Mouse (Mus musculus) MEL (cell line): Measurements from ENCODE around the gene Rundc3a. TPM values are rescaled to one million over a fixed set of nuclear protein-coding genes. Genes with fewer than 3 reads are reported as not detected.

Experiments
- DNase-seq: peaks from one replicate; pipeline ENCODE4 v3.0.0; 2011; ENCODE audit warnings: low read depth, low spot score
- H3K27ac ChIP-seq: 2 replicates; pipeline ENCODE4 v1.5.1; 2012; ENCODE audit warnings: low read depth, mild to moderate bottlenecking, control low read depth, low read length, moderate library complexity; ENCODE audit not compliant: control insufficient read depth
- H3K27me3 ChIP-seq, 2 experiments: fragments of 150-350 bp in 1 of 2; sonication (generic) in 1 of 2; 2 replicates each; pipeline ENCODE4 v1.6.1; 2012; ENCODE audit warnings: low read length in 2 of 2, mild to moderate bottlenecking in 2 of 2, improper control_type of control experiment in 1 of 2, moderate library complexity in 1 of 2; ENCODE audit not compliant: insufficient read depth in 2 of 2, control insufficient read depth in 1 of 2
- H3K36me3 ChIP-seq, 2 experiments: 2 replicates each; pipeline ENCODE4 v1.6.1; 2012 to 2014; ENCODE audit warnings: low read length in 2 of 2, improper control_type of control experiment in 1 of 2, inconsistent platforms in 1 of 2, mild to moderate bottlenecking in 1 of 2; ENCODE audit not compliant: insufficient read depth in 2 of 2, control insufficient read depth in 1 of 2
- H3K4me1 ChIP-seq, 2 experiments: fragments of 150-350 bp in 1 of 2; sonication (generic) in 1 of 2; 2 replicates each; pipeline ENCODE4 v1.6.1; 2012; ENCODE audit warnings: low read length in 2 of 2, improper control_type of control experiment in 1 of 2, mild to moderate bottlenecking in 1 of 2; ENCODE audit not compliant: insufficient read depth in 2 of 2, control insufficient read depth in 1 of 2
- H3K4me3 ChIP-seq, 2 experiments: fragments of 150-350 bp in 1 of 2; sonication (generic) in 1 of 2; 2 replicates each; pipeline ENCODE4 v1.5.1; 2012; ENCODE audit warnings: low read depth in 2 of 2, low read length in 2 of 2, mild to moderate bottlenecking in 2 of 2, moderate library complexity in 2 of 2, control low read depth in 1 of 2, improper control_type of control experiment in 1 of 2; ENCODE audit not compliant: control insufficient read depth in 1 of 2, insufficient read depth in 1 of 2
- H3K79me2 ChIP-seq: 2 replicates; pipeline ENCODE4 v1.6.1; 2012; ENCODE audit warnings: mild to moderate bottlenecking, low read length, moderate library complexity; ENCODE audit not compliant: control insufficient read depth, poor library complexity, insufficient read depth
- H3K9ac ChIP-seq: 2 replicates; pipeline ENCODE4 v1.6.1; 2012; ENCODE audit warnings: low read depth, mild to moderate bottlenecking, control low read depth, low read length, moderate library complexity; ENCODE audit not compliant: control insufficient read depth, poor library complexity, severe bottlenecking
- H3K9me3 ChIP-seq: fragments of 150-350 bp; sonication (generic); replicated peaks from 2 replicates; pipeline ENCODE4 v1.6.1; 2012; ENCODE audit warnings: mild to moderate bottlenecking, low read length, improper control_type of control experiment, moderate library complexity; ENCODE audit not compliant: insufficient read depth
- CTCF ChIP-seq, 3 experiments: IDR thresholded peaks in 2 of 3; conservative IDR thresholded peaks in 1 of 3; 2 replicates each; pipeline ENCODE4 v1.5.1; 2011 to 2012; ENCODE audit warnings: low read length in 3 of 3, low read depth in 2 of 3, mild to moderate bottlenecking in 2 of 3, improper control_type of control experiment in 1 of 3, inconsistent platforms in 1 of 3, mixed read lengths in 1 of 3, moderate library complexity in 1 of 3; ENCODE audit not compliant: control insufficient read depth in 1 of 3, insufficient read depth in 1 of 3, poor library complexity in 1 of 3, severe bottlenecking in 1 of 3
- ELF1 ChIP-seq: IDR thresholded peaks from 2 replicates; pipeline ENCODE4 v1.6.1; 2014; ENCODE audit warnings: low read depth, mild to moderate bottlenecking, inconsistent platforms, low read length, improper control_type of control experiment, moderate library complexity
- EP300 ChIP-seq, 2 experiments: IDR thresholded peaks; 2 replicates each; pipeline ENCODE4 v1.6.1; 2011; ENCODE audit warnings: improper control_type of control experiment in 2 of 2, low read length in 2 of 2, low read depth in 1 of 2, mild to moderate bottlenecking in 1 of 2
- ETS1 ChIP-seq: IDR thresholded peaks from 2 replicates; pipeline ENCODE4 v1.6.1; 2012; ENCODE audit warnings: low read depth, mild to moderate bottlenecking, inconsistent platforms, low read length, improper control_type of control experiment, moderate library complexity
- GATA1 ChIP-seq: IDR thresholded peaks from 2 replicates; pipeline ENCODE4 v1.6.1; 2011; ENCODE audit warnings: low read depth, low read length, improper control_type of control experiment
- HCFC1 ChIP-seq: IDR thresholded peaks from 2 replicates; pipeline ENCODE4 v1.6.1; 2012; ENCODE audit warnings: low read depth, mild to moderate bottlenecking, inconsistent platforms, low read length, improper control_type of control experiment, moderate library complexity
- MAFK ChIP-seq: IDR thresholded peaks from 2 replicates; pipeline ENCODE4 v1.6.1; 2011; ENCODE audit warnings: low read depth, mild to moderate bottlenecking, low read length, improper control_type of control experiment, borderline replicate concordance
- MAZ ChIP-seq: IDR thresholded peaks from 2 replicates; pipeline ENCODE4 v1.6.1; 2012; ENCODE audit warnings: low read depth, mild to moderate bottlenecking, inconsistent platforms, low read length, improper control_type of control experiment
- MEF2A ChIP-seq: IDR thresholded peaks from 2 replicates; pipeline ENCODE4 v1.6.1; 2014; ENCODE audit warnings: low read depth, mild to moderate bottlenecking, inconsistent platforms, low read length, improper control_type of control experiment; ENCODE audit not compliant: poor library complexity, insufficient replicate concordance, severe bottlenecking; ENCODE audit errors: extremely low read depth
- MXI1 ChIP-seq: IDR thresholded peaks from 2 replicates; pipeline ENCODE4 v1.6.1; 2011; ENCODE audit warnings: mild to moderate bottlenecking, low read depth, low read length, improper control_type of control experiment
- MYB ChIP-seq: IDR thresholded peaks from 2 replicates; pipeline ENCODE4 v1.6.1; 2011; ENCODE audit warnings: mild to moderate bottlenecking, low read depth, low read length, improper control_type of control experiment
- MYC ChIP-seq: IDR thresholded peaks from 2 replicates; pipeline ENCODE4 v1.6.1; 2011; ENCODE audit warnings: low read depth, mild to moderate bottlenecking, low read length, improper control_type of control experiment, moderate library complexity
- NELFE ChIP-seq: IDR thresholded peaks from 2 replicates; pipeline ENCODE4 v1.6.1; 2011; ENCODE audit warnings: low read depth, low read length, improper control_type of control experiment
- NRF1 ChIP-seq: IDR thresholded peaks from 2 replicates; pipeline ENCODE4 v1.6.1; 2014; ENCODE audit warnings: low read depth, mild to moderate bottlenecking, inconsistent platforms, low read length, improper control_type of control experiment, moderate library complexity; ENCODE audit not compliant: poor library complexity, insufficient read depth, severe bottlenecking
- POLR2A ChIP-seq, 2 experiments: IDR thresholded peaks; 2 replicates each; pipeline ENCODE4 v1.6.1; 2011 to 2012; ENCODE audit warnings: low read length in 2 of 2, mild to moderate bottlenecking in 2 of 2, control low read depth in 1 of 2, improper control_type of control experiment in 1 of 2, low read depth in 1 of 2, moderate library complexity in 1 of 2; ENCODE audit not compliant: control insufficient read depth in 1 of 2, insufficient read depth in 1 of 2, poor library complexity in 1 of 2
- POLR2AphosphoS2 ChIP-seq: IDR thresholded peaks from 2 replicates; pipeline ENCODE4 v1.6.1; 2011; ENCODE audit warnings: low read length, improper control_type of control experiment
- POLR2AphosphoS5 ChIP-seq: IDR thresholded peaks from 2 replicates; pipeline ENCODE4 v1.6.1; 2012; ENCODE audit warnings: low read depth, borderline replicate concordance, mild to moderate bottlenecking, inconsistent platforms, low read length, moderate library complexity, mixed read lengths
- SIN3A ChIP-seq: IDR thresholded peaks from 2 replicates; pipeline ENCODE4 v1.6.1; 2012; ENCODE audit warnings: low read length, improper control_type of control experiment, inconsistent platforms
- TCF12 ChIP-seq: IDR thresholded peaks from 2 replicates; pipeline ENCODE4 v1.6.1; 2014; ENCODE audit warnings: low read depth, mild to moderate bottlenecking, inconsistent platforms, low read length, improper control_type of control experiment, moderate library complexity
- UBTF ChIP-seq: IDR thresholded peaks from 2 replicates; pipeline ENCODE4 v1.6.1; 2012; ENCODE audit warnings: low read depth, mild to moderate bottlenecking, inconsistent platforms, low read length, improper control_type of control experiment, moderate library complexity, borderline replicate concordance; ENCODE audit not compliant: insufficient read depth
- USF1 ChIP-seq: IDR thresholded peaks from 2 replicates; pipeline ENCODE4 v1.6.1; 2014; ENCODE audit warnings: low read depth, mild to moderate bottlenecking, inconsistent platforms, low read length, improper control_type of control experiment, moderate library complexity
- USF2 ChIP-seq, 2 experiments: IDR thresholded peaks; 2 replicates each; pipeline ENCODE4 v1.6.1; 2011 to 2012; ENCODE audit warnings: improper control_type of control experiment in 2 of 2, low read length in 2 of 2, borderline replicate concordance in 1 of 2, inconsistent platforms in 1 of 2, low read depth in 1 of 2, mild to moderate bottlenecking in 1 of 2; ENCODE audit not compliant: insufficient read depth in 1 of 2
- ZC3H11A ChIP-seq: IDR thresholded peaks from 2 replicates; pipeline ENCODE4 v1.6.1; 2012; ENCODE audit warnings: low read depth, mild to moderate bottlenecking, inconsistent platforms, low read length, improper control_type of control experiment
- ZMIZ1 ChIP-seq: IDR thresholded peaks from 2 replicates; pipeline ENCODE4 v1.6.1; 2012; ENCODE audit warnings: low read depth, mild to moderate bottlenecking, inconsistent platforms, low read length, improper control_type of control experiment, moderate library complexity
- ZNF384 ChIP-seq: IDR thresholded peaks from 2 replicates; pipeline ENCODE4 v1.6.1; 2012; ENCODE audit warnings: low read depth, mild to moderate bottlenecking, inconsistent platforms, low read length, improper control_type of control experiment
- polyA plus RNA-seq, 2 experiments: library from polyadenylated mRNA; stranded (reverse) in 1 of 2; unstranded in 1 of 2; fragments of >175 nt in 1 of 2; fragments of >200 nt in 1 of 2; gene quantifications; 2 replicates each; pipeline versions ENCODE4 v1.2.1 to v1.2.4; 2012; ENCODE audit warnings: low replicate concordance in 2 of 2, low read depth in 1 of 2; ENCODE audit not compliant: insufficient read length in 2 of 2, insufficient read depth in 1 of 2, missing spikeins in 1 of 2
- total RNA-seq: library from RNA; depleted of rRNA; stranded (reverse); fragments of 300-350 nt; gene quantifications from 2 replicates; pipeline ENCODE4 v1.2.3, GENCODE M21; 2012

The Rundc3a gene
- total and polyA plus RNA-seq, 3 experiments = 0.39 to 2.1 TPM; not detected in 1

GRCm38 (mm10) chr11:102406900-102407833, 14.0 kb downstream of the Rundc3a start:
- Histone ChIP-seq H3K4me1 (peaks cover 11 to 22% of the 10 kb centered on the region in 2 experiments), H3K27me3 (no peaks in the 10 kb centered on the region), H3K4me3 (peak overlapping the region; percentile 80 to 92), H3K9ac (peak overlapping the region; percentile 87), H3K36me3 (peaks cover 0 to 14% of the 10 kb centered on the region in 2 experiments; a peak in 2 of 4 replicates), H3K9me3 (no peaks in the 10 kb centered on the region), H3K79me2 (peaks cover 19% of the 10 kb centered on the region), H3K27ac (peak overlapping the region; percentile 97)
- peak; percentile 93 for DNase-seq
- TF ChIP-seq UBTF = peak; percentile 74; the same call in 1 of the 2 replicates
- TF ChIP-seq MEF2A = no peak
- TF ChIP-seq SIN3A = peak; percentile 65
- TF ChIP-seq NELFE = peak; percentile 85
- TF ChIP-seq ETS1 = no peak
- TF ChIP-seq USF2 (IDR thresholded peaks at IDR 0.05; ENCODE audit: borderline replicate concordance in 1 of 2, insufficient read depth in 1 of 2, low read depth in 1 of 2, low read length in 2 of 2) = no peak
- peak; percentile 84 for TF ChIP-seq TCF12
- no peak for TF ChIP-seq GATA1
- TF ChIP-seq CTCF (IDR thresholded peaks at IDR 0.05 in 2 of 3, conservative IDR thresholded peaks at IDR 0.05 in 1 of 3; ENCODE audit: control insufficient read depth in 1 of 3, insufficient read depth in 1 of 3, low read depth in 2 of 3, low read length in 3 of 3, poor library complexity in 1 of 3, severe bottlenecking in 1 of 3) = no peak
- TF ChIP-seq MAFK = no peak
- peak; percentile 86; the same call in 1 of the 2 replicates for TF ChIP-seq MAZ
- peak; percentile 52 to 79; a peak in 2 of 4 replicates for TF ChIP-seq POLR2A (IDR thresholded peaks at IDR 0.05; ENCODE audit: control insufficient read depth in 1 of 2, insufficient read depth in 1 of 2, low read depth in 1 of 2, low read length in 2 of 2, poor library complexity in 1 of 2)
- no peak for TF ChIP-seq MYB
- TF ChIP-seq NRF1 = 0 out of 2 replicates have a peak, but pooled peaks have one; percentile 43
- TF ChIP-seq MXI1 = peak; percentile 77
- TF ChIP-seq USF1 = no peak
- TF ChIP-seq POLR2AphosphoS5 = no peak
- peak; percentile 29 to 48; a peak in 2 of 4 replicates for TF ChIP-seq EP300 (IDR thresholded peaks at IDR 0.05; ENCODE audit: low read depth in 1 of 2, low read length in 2 of 2)
- 0 out of 2 replicates have a peak, but pooled peaks have one; percentile 20 for TF ChIP-seq ZNF384
- peak; percentile 58; the same call in 1 of the 2 replicates for TF ChIP-seq HCFC1
- TF ChIP-seq POLR2AphosphoS2 = no peak; the same call in 1 of the 2 replicates
- TF ChIP-seq ZMIZ1 = peak; percentile 88
- TF ChIP-seq ELF1 = peak; percentile 70
- TF ChIP-seq MYC = peak; percentile 64
- TF ChIP-seq ZC3H11A = no peak
